Mouse (Mus musculus): ENCODE measurements around the gene Pex26. TPM values are rescaled to one million over a fixed set of nuclear protein-coding genes. Genes with fewer than 3 reads are reported as not detected.

The Pex26 gene
- total and polyA plus RNA-seq, 3 experiments, result 6.9 to 9.9 TPM; not detected in 1

DNA sequence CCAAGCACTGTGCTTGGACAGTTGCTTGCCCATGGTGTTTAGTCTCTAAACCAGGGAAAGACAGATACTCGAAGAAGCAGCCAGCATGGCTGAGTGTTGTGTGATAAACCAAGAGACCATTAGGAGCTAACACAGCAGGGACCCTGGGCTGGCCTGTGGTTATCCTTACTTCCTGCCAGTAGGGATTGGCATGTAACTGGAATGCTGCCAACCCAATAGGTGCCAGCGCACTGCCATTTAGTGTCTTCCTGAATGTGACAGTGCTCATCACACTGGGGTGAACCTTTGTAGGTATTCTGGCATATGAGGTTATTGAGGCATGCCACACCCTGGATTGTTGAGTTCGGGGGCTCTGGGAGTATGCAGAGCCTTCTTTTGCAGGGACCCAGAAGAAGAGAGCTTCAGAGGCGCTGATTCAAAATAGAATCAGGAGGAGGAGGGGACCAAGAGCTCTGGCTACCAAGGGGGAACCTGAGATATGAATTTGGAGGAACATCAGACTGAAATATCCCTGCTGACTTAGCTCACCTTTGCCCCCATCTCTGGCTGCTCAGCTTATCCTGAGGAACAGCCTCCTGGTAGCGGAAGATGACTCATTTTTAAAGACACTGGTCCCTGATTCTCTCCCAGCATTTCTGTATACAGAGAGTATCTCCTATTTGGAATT, 33.3 kb downstream of the Pex26 start:
- Histone ChIP-seq H3K27ac (ENCODE audit: control insufficient read depth, low read depth, low read length) (no peak overlapping the region), H3K4me1 (ENCODE audit: control insufficient read depth in 1 of 2, insufficient read depth in 2 of 2, low read length in 2 of 2) (peaks cover 6 to 29% of the 10 kb centered on the region in 2 experiments), H3K9me3 (replicated peaks; ENCODE audit: insufficient read depth, low read length) (no peaks in the 10 kb centered on the region), H3K9ac (ENCODE audit: control insufficient read depth, low read depth, low read length, poor library complexity, severe bottlenecking) (no peak overlapping the region), H3K4me3 (ENCODE audit: control insufficient read depth in 1 of 2, insufficient read depth in 1 of 2, low read depth in 2 of 2, low read length in 2 of 2) (no peak overlapping the region), H3K27me3 (ENCODE audit: control insufficient read depth in 1 of 2, insufficient read depth in 2 of 2, low read length in 2 of 2) (no peaks in the 10 kb centered on the region), H3K36me3 (ENCODE audit: control insufficient read depth in 1 of 2, insufficient read depth in 2 of 2, low read length in 2 of 2) (peaks cover 0 to 24% of the 10 kb centered on the region in 2 experiments; a peak in 2 of 4 replicates), H3K79me2 (ENCODE audit: control insufficient read depth, insufficient read depth, low read length, poor library complexity) (no peaks in the 10 kb centered on the region)
- TF ChIP-seq TBP (IDR thresholded peaks at IDR 0.05; ENCODE audit: low read depth, low read length), result no peak
- TF ChIP-seq RCOR1 (IDR thresholded peaks at IDR 0.05; ENCODE audit: low read depth, low read length), result no peak
- no peak for TF ChIP-seq CHD1 (IDR thresholded peaks at IDR 0.05; ENCODE audit: low read depth, low read length)
- no peak for TF ChIP-seq BHLHE40 (IDR thresholded peaks at IDR 0.05; ENCODE audit: borderline replicate concordance, low read depth, low read length)
- TF ChIP-seq TCF12 (IDR thresholded peaks at IDR 0.05; ENCODE audit: low read depth, low read length), result no peak
- no peak for DNase-seq (ENCODE audit: low read depth, low spot score)

DNA sequence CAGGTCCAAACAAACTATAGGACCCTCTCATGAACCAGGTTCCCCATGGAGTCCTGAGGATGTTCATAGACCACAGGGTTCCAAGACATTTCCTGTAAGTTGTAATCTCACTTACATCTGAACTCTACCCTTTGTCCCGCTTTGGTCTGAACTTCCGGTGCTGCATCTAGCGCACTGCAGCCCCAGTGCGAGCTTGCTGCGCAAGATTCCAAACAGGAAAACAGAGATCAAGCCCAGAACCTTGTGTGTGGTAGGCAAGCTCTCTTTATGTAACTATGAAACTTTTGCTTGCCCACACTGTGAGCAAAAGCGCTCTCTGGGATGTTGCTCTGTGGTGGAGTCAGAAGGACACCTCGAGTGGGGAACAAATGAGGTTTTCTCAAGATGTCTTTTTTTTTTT, 34.5 kb downstream of the Pex26 start:
- H3K9me3 ChIP-seq (replicated peaks; ENCODE audit: insufficient read depth, low read length), result no peaks in the 10 kb centered on the region
- no peak overlapping the region for H3K4me3 ChIP-seq (ENCODE audit: control insufficient read depth in 1 of 2, insufficient read depth in 1 of 2, low read depth in 2 of 2, low read length in 2 of 2)
- H3K27ac ChIP-seq (ENCODE audit: control insufficient read depth, low read depth, low read length), result no peak overlapping the region
- no peaks in the 10 kb centered on the region for H3K27me3 ChIP-seq (ENCODE audit: control insufficient read depth in 1 of 2, insufficient read depth in 2 of 2, low read length in 2 of 2)
- H3K9ac ChIP-seq (ENCODE audit: control insufficient read depth, low read depth, low read length, poor library complexity, severe bottlenecking), result no peak overlapping the region
- no peaks in the 10 kb centered on the region for H3K79me2 ChIP-seq (ENCODE audit: control insufficient read depth, insufficient read depth, low read length, poor library complexity)
- peaks cover 0 to 24% of the 10 kb centered on the region in 2 experiments; a peak in 2 of 4 replicates for H3K36me3 ChIP-seq (ENCODE audit: control insufficient read depth in 1 of 2, insufficient read depth in 2 of 2, low read length in 2 of 2)
- no peak for DNase-seq (ENCODE audit: low read depth, low spot score)
- TF ChIP-seq RCOR1 (IDR thresholded peaks at IDR 0.05; ENCODE audit: low read depth, low read length) (no peak), UBTF (IDR thresholded peaks at IDR 0.05; ENCODE audit: borderline replicate concordance, insufficient read depth, low read depth, low read length) (no peak), HCFC1 (IDR thresholded peaks at IDR 0.05; ENCODE audit: low read depth, low read length) (no peak), MYC (IDR thresholded peaks at IDR 0.05; ENCODE audit: low read depth, low read length) (no peak), MAX (IDR thresholded peaks at IDR 0.05; ENCODE audit: low read length) (no peak), TBP (IDR thresholded peaks at IDR 0.05; ENCODE audit: low read depth, low read length) (no peak), TAL1 (IDR thresholded peaks at IDR 0.05; ENCODE audit: low read length) (no peak), NRF1 (IDR thresholded peaks at IDR 0.05; ENCODE audit: insufficient read depth, low read depth, low read length, poor library complexity, severe bottlenecking) (no peak), MAZ (IDR thresholded peaks at IDR 0.05; ENCODE audit: low read depth, low read length) (no peak), ZC3H11A (IDR thresholded peaks at IDR 0.05; ENCODE audit: low read depth, low read length) (no peak), USF2 (IDR thresholded peaks at IDR 0.05; ENCODE audit: borderline replicate concordance in 1 of 2, insufficient read depth in 1 of 2, low read depth in 1 of 2, low read length in 2 of 2) (no peak), CHD1 (IDR thresholded peaks at IDR 0.05; ENCODE audit: low read depth, low read length) (no peak), POLR2AphosphoS5 (IDR thresholded peaks at IDR 0.05; ENCODE audit: borderline replicate concordance, low read depth, low read length) (no peak), ELF1 (IDR thresholded peaks at IDR 0.05; ENCODE audit: low read depth, low read length) (no peak), USF1 (IDR thresholded peaks at IDR 0.05; ENCODE audit: low read depth, low read length) (no peak), CTCF (IDR thresholded peaks at IDR 0.05 in 2 of 3, conservative IDR thresholded peaks at IDR 0.05 in 1 of 3; ENCODE audit: control insufficient read depth in 1 of 3, insufficient read depth in 1 of 3, low read depth in 2 of 3, low read length in 3 of 3, poor library complexity in 1 of 3, severe bottlenecking in 1 of 3) (no peak)
- peaks cover 6 to 29% of the 10 kb centered on the region in 2 experiments for H3K4me1 ChIP-seq (ENCODE audit: control insufficient read depth in 1 of 2, insufficient read depth in 2 of 2, low read length in 2 of 2)

Measured in MEL (cell line).